Mouse (Mus musculus): ENCODE data around the gene Immp2l. TPM values are rescaled to one million over a fixed set of nuclear protein-coding genes. Genes with fewer than 3 reads are reported as not detected.
A peak's percentile ranks its signal among the peaks of the same experiment; 100 is the strongest.

Immp2l gene
- polyA plus RNA-seq, 1 experiment from 2014 or later, result 7.4 TPM

- ATAC-seq (ENCODE audit: low FRiP score) (no peak; the same call in 1 of the 2 replicates), DNase-seq (ENCODE audit: low spot score) (peak; percentile 48)
- Histone ChIP-seq H3K4me3 (replicated peaks; ENCODE audit: low read length) (no peak overlapping the region), H3K27ac (peak overlapping the region; percentile 66), H3K36me3 (replicated peaks; ENCODE audit: control insufficient read depth, insufficient read depth) (no peaks in the 10 kb centered on the region), H3K27me3 (ENCODE audit: control insufficient read depth, insufficient read depth, low read length) (no peaks in the 10 kb centered on the region), H3K9me3 (ENCODE audit: control insufficient read depth, low read length) (no peaks in the 10 kb centered on the region), H3K9ac (no peak overlapping the region), H3K4me2 (replicated peaks) (no peak overlapping the region), H3K4me1 (replicated peaks; ENCODE audit: control insufficient read depth, insufficient read depth, low read length) (peaks cover 13% of the 10 kb centered on the region; the same call in 1 of the 2 replicates)
- WGBS, result 36% methylated on average over 8 of the region's 8 CpGs
These were observed 626.1 kb downstream of the Immp2l start for GRCm38 (mm10) chr12:41649826-41650541.

GRCm38 (mm10) chr12:41668280-41668679 lies 644.4 kb downstream of the Immp2l start:
- no peak overlapping the region for H3K27ac ChIP-seq
- H3K4me1 ChIP-seq (replicated peaks; ENCODE audit: control insufficient read depth, insufficient read depth, low read length), result no peaks in the 10 kb centered on the region
- H3K4me3 ChIP-seq (replicated peaks; ENCODE audit: low read length), result no peak overlapping the region
- no peaks in the 10 kb centered on the region for H3K9me3 ChIP-seq (ENCODE audit: control insufficient read depth, low read length)
- no peak overlapping the region for H3K9ac ChIP-seq
- no peak overlapping the region for H3K4me2 ChIP-seq (replicated peaks)
- no peaks in the 10 kb centered on the region for H3K36me3 ChIP-seq (replicated peaks; ENCODE audit: control insufficient read depth, insufficient read depth)
- DNase-seq (ENCODE audit: low spot score) (no peak), ATAC-seq (ENCODE audit: low FRiP score) (no peak)
- WGBS, result 30% methylated on average over 3 of the region's 3 CpGs
- no peaks in the 10 kb centered on the region for H3K27me3 ChIP-seq (ENCODE audit: control insufficient read depth, insufficient read depth, low read length)

GRCm38 (mm10) chr12:41669481-41669880 lies 645.6 kb downstream of the Immp2l start:
- WGBS, result 76% methylated on average over 1 of the region's 1 CpGs

GRCm38 (mm10) chr12:41674861-41675260 lies 651.0 kb downstream of the Immp2l start:
- no peaks in the 10 kb centered on the region for H3K36me3 ChIP-seq (replicated peaks; ENCODE audit: control insufficient read depth, insufficient read depth)
- H3K4me3 ChIP-seq (replicated peaks; ENCODE audit: low read length), result no peak overlapping the region
- ATAC-seq (ENCODE audit: low FRiP score) (no peak), DNase-seq (ENCODE audit: low spot score) (no peak)
- H3K4me1 ChIP-seq (replicated peaks; ENCODE audit: control insufficient read depth, insufficient read depth, low read length), result no peaks in the 10 kb centered on the region
- H3K9ac ChIP-seq, result no peak overlapping the region
- no peak overlapping the region for H3K27ac ChIP-seq
- no peaks in the 10 kb centered on the region for H3K27me3 ChIP-seq (ENCODE audit: control insufficient read depth, insufficient read depth, low read length)
- WGBS, result 56% methylated on average over 2 of the region's 2 CpGs
- no peaks in the 10 kb centered on the region for H3K9me3 ChIP-seq (ENCODE audit: control insufficient read depth, low read length)
- no peak overlapping the region for H3K4me2 ChIP-seq (replicated peaks)

More at GRCm38 (mm10) chr12:41669481-41669880, 645.6 kb downstream of the Immp2l start:
- no peaks in the 10 kb centered on the region for H3K9me3 ChIP-seq (ENCODE audit: control insufficient read depth, low read length)
- ATAC-seq (ENCODE audit: low FRiP score) (no peak), DNase-seq (ENCODE audit: low spot score) (no peak)
- H3K36me3 ChIP-seq (replicated peaks; ENCODE audit: control insufficient read depth, insufficient read depth), result no peaks in the 10 kb centered on the region
- no peaks in the 10 kb centered on the region for H3K4me1 ChIP-seq (replicated peaks; ENCODE audit: control insufficient read depth, insufficient read depth, low read length)
- no peak overlapping the region for H3K4me2 ChIP-seq (replicated peaks)
- H3K4me3 ChIP-seq (replicated peaks; ENCODE audit: low read length), result no peak overlapping the region
- H3K27ac ChIP-seq, result no peak overlapping the region
- no peaks in the 10 kb centered on the region for H3K27me3 ChIP-seq (ENCODE audit: control insufficient read depth, insufficient read depth, low read length)
- no peak overlapping the region for H3K9ac ChIP-seq

GRCm38 (mm10) chr12:41680141-41680540 lies 656.3 kb downstream of the Immp2l start:
- no peaks in the 10 kb centered on the region for H3K36me3 ChIP-seq (replicated peaks; ENCODE audit: control insufficient read depth, insufficient read depth)
- no peaks in the 10 kb centered on the region for H3K9me3 ChIP-seq (ENCODE audit: control insufficient read depth, low read length)
- ATAC-seq (ENCODE audit: low FRiP score) (no peak), DNase-seq (ENCODE audit: low spot score) (no peak)
- no peaks in the 10 kb centered on the region for H3K4me1 ChIP-seq (replicated peaks; ENCODE audit: control insufficient read depth, insufficient read depth, low read length)
- H3K27me3 ChIP-seq (ENCODE audit: control insufficient read depth, insufficient read depth, low read length), result no peaks in the 10 kb centered on the region
- H3K27ac ChIP-seq, result no peak overlapping the region
- 97% methylated on average over 1 of the region's 1 CpGs for WGBS
- no peak overlapping the region for H3K4me3 ChIP-seq (replicated peaks; ENCODE audit: low read length)
- H3K4me2 ChIP-seq (replicated peaks), result no peak overlapping the region
- H3K9ac ChIP-seq, result no peak overlapping the region

GRCm38 (mm10) chr12:41682141-41682540 lies 658.3 kb downstream of the Immp2l start:
- no peak for ATAC-seq (ENCODE audit: low FRiP score)
- H3K9ac ChIP-seq, result no peak overlapping the region
- no peak overlapping the region for H3K4me2 ChIP-seq (replicated peaks)
- H3K27ac ChIP-seq, result no peak overlapping the region
- 63% methylated on average over 1 of the region's 1 CpGs for WGBS
- H3K36me3 ChIP-seq (replicated peaks; ENCODE audit: control insufficient read depth, insufficient read depth), result no peaks in the 10 kb centered on the region
- DNase-seq (ENCODE audit: low spot score), result no peak
- no peaks in the 10 kb centered on the region for H3K27me3 ChIP-seq (ENCODE audit: control insufficient read depth, insufficient read depth, low read length)
- no peaks in the 10 kb centered on the region for H3K4me1 ChIP-seq (replicated peaks; ENCODE audit: control insufficient read depth, insufficient read depth, low read length)
- no peaks in the 10 kb centered on the region for H3K9me3 ChIP-seq (ENCODE audit: control insufficient read depth, low read length)
- no peak overlapping the region for H3K4me3 ChIP-seq (replicated peaks; ENCODE audit: low read length)

GRCm38 (mm10) chr12:41689809-41690208 lies 665.9 kb downstream of the Immp2l start:
- 70% methylated on average over 3 of the region's 3 CpGs for WGBS
- no peak for ATAC-seq (ENCODE audit: low FRiP score)

GRCm38 (mm10) chr12:41710608-41711007 lies 686.7 kb downstream of the Immp2l start:
- no peaks in the 10 kb centered on the region for H3K27me3 ChIP-seq (ENCODE audit: control insufficient read depth, insufficient read depth, low read length)
- no peak for DNase-seq (ENCODE audit: low spot score)
- 93% methylated on average over 2 of the region's 2 CpGs for WGBS
- ATAC-seq (ENCODE audit: low FRiP score), result no peak
- no peak overlapping the region for H3K4me2 ChIP-seq (replicated peaks)
- H3K36me3 ChIP-seq (replicated peaks; ENCODE audit: control insufficient read depth, insufficient read depth), result no peaks in the 10 kb centered on the region
- H3K4me1 ChIP-seq (replicated peaks; ENCODE audit: control insufficient read depth, insufficient read depth, low read length), result no peaks in the 10 kb centered on the region
- no peaks in the 10 kb centered on the region for H3K9me3 ChIP-seq (ENCODE audit: control insufficient read depth, low read length)
- no peak overlapping the region for H3K4me3 ChIP-seq (replicated peaks; ENCODE audit: low read length)
- H3K27ac ChIP-seq, result no peak overlapping the region
- H3K9ac ChIP-seq, result no peak overlapping the region

More at GRCm38 (mm10) chr12:41689809-41690208, 665.9 kb downstream of the Immp2l start:
- no peak overlapping the region for H3K27ac ChIP-seq
- no peak for DNase-seq (ENCODE audit: low spot score)
- no peaks in the 10 kb centered on the region for H3K27me3 ChIP-seq (ENCODE audit: control insufficient read depth, insufficient read depth, low read length)
- H3K4me2 ChIP-seq (replicated peaks), result no peak overlapping the region
- no peak overlapping the region for H3K4me3 ChIP-seq (replicated peaks; ENCODE audit: low read length)
- no peak overlapping the region for H3K9ac ChIP-seq
- H3K9me3 ChIP-seq (ENCODE audit: control insufficient read depth, low read length), result no peaks in the 10 kb centered on the region
- H3K4me1 ChIP-seq (replicated peaks; ENCODE audit: control insufficient read depth, insufficient read depth, low read length), result no peaks in the 10 kb centered on the region
- no peaks in the 10 kb centered on the region for H3K36me3 ChIP-seq (replicated peaks; ENCODE audit: control insufficient read depth, insufficient read depth)

GRCm38 (mm10) chr12:41716946-41717345 lies 693.1 kb downstream of the Immp2l start:
- ATAC-seq (ENCODE audit: low FRiP score), result no peak
- WGBS, result 48% methylated on average over 1 of the region's 1 CpGs
- Histone ChIP-seq H3K27ac (no peak overlapping the region), H3K27me3 (ENCODE audit: control insufficient read depth, insufficient read depth, low read length) (no peaks in the 10 kb centered on the region), H3K4me3 (replicated peaks; ENCODE audit: low read length) (no peak overlapping the region), H3K36me3 (replicated peaks; ENCODE audit: control insufficient read depth, insufficient read depth) (no peaks in the 10 kb centered on the region), H3K9ac (no peak overlapping the region), H3K9me3 (ENCODE audit: control insufficient read depth, low read length) (no peaks in the 10 kb centered on the region), H3K4me2 (replicated peaks) (no peak overlapping the region), H3K4me1 (replicated peaks; ENCODE audit: control insufficient read depth, insufficient read depth, low read length) (no peaks in the 10 kb centered on the region)
- DNase-seq (ENCODE audit: low spot score), result no peak

All from hindbrain, embryonic 14.5 days (tissue).